Mouse (Mus musculus): ENCODE measurements around the gene Cdh19.

Cdh19 gene

DNA sequence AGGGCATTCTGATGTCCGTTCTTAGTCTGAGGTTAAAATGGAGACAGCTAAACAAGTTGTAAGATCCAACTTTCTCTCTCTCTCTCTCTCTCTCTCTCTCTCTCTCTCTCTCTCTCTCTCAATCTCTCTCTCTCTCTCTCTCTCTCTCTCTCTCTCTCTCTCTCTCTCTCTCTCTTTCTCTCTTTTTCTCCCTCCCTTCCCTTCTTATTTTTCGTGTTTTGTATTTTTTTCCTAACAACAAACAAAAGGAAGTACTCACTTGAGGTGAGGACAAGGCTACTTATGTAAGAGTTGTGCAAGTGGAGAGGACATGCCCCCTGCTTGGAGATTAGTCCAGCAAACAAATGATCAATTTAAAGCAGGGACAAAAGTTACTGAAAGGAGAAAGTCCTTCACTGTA, at the start of gene Cdh19:
Cdh19 (minus strand) TSS at position 101 of the 400 bp plus-strand sequence.
- no peak for DNase-seq (ENCODE audit: low read depth, low spot score)

DNA sequence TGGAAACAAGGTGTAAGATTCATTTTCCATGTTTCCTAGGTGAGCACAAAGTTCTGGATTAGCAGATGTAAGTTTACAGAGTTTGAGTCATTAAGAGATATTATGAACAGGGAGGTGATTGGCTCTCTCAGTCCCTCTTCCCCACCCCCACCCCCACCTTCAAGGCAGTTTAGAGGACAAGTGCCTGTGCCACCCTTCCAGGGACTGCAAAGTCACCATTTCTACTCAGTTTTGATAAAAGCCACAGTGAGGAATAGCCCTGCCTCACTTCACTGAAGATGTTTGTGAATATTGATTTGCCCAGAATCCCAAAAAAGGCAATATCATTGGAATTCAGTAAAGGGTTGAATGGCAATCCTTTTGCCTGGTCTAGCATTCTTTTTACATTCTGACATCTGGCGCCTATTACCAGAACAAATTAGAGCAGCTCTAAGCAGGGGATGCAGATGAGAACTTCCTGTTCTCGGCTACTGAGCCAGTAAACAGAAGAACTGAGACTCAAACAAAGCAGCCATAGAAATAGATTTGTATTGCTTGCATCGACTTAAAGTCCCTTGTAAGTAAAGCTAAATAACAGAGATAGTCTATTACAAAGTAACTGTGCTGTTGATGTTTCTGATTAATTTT, 43.2 kb upstream of the Cdh19 start:
- DNase-seq (ENCODE audit: low read depth, low spot score) = no peak

DNA sequence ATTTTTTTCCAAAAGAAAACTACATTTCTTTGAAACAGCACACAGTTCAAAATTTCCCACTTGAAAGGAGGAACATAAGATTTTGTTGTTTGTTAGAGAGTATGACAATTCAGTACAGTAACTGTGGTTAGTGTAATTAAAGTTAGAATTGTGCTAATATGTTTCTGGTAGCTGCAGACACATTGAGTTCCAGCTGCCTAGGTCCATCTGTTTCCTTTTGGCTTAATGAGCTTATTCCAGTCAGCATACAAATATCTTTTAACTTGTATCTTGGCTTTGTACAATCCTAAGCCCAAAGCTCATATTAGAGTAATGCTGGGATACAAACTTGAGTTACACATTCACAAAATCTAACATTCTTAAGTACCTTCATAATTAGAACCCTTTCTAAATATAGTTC, 40.3 kb upstream of the Cdh19 start:
- DNase-seq (ENCODE audit: low read depth, low spot score) = no peak

DNA sequence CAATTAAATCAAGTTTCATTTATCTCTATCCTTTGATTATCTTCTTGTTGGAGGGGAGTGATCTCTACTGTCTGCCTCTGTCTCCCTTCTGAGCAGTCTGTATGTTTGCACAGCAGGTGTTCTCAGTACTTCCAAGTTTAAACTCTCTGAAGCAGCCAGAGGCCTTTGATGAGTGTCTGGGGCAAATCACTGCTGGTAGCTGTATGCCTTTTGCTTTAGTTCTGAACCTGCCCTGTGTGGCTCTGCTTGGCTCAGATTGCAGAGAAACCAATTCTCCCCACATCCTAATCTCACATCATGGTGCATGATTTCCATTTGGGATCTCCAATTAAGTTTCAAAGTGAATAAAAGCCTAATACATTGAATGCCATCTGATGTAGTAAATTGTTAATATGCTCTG, 12.4 kb upstream of the Cdh19 start:
- no peak for DNase-seq (ENCODE audit: low read depth, low spot score)

DNA sequence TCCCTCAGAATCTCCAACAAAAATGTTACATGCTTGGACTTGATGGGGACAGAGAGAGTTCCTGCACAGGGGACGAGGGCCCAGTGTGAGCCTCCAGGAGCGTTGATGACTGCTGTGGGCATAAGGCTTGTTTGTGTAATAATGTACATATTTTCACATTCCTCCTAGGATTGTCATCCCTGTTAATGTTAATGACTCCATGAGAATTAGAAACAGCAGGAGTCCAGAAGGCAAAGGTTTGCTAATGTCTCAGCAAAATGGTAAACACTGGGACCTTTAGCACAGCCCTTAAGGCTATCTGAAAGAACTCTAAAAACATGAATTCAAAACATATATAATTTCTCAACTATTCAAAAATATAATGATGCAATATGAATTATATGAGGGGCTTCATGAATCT, 8.2 kb downstream of the Cdh19 start:
- DNase-seq (ENCODE audit: low read depth, low spot score) = no peak

DNA sequence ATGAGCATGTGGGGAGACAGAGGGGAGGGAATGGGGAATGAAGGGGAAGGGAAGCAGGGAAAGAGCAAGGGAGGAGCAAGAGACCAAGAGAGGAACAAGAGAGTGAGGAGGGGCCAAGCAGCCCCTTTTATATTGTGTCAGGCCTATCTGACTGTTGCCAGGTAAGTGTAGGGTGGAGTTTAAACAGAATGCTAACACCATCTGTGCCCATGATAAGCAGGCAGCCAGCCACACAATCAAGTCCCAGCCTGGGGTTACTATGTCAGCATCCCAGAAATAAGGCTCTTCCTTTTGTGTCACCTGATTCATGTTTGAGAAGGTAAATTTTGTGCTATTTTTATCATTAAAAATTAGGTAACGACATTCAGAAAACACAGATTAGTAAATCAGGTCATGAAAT, 67.6 kb downstream of the Cdh19 start:
- DNase-seq (ENCODE audit: low read depth, low spot score) = no peak

DNA sequence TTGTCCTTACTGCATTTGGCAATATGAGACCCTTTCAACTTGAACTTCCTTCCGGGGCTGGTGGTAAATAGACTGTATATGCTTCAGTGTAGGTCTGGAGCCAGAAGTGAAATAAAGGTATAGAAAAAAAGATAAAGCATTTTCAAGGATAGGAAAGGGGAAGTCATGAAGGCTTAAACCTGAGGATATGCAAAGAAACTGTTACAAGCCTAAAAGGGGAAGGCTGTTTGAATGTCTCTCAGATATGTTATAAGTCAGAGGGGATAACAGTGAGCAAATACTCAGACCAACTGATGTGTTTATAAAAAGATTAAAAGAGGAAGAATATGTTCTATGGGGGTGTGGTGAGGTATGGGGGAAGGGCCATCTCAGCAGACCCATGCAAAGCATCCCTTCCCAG, 68.2 kb downstream of the Cdh19 start:
- no peak for DNase-seq (ENCODE audit: low read depth, low spot score)

DNA sequence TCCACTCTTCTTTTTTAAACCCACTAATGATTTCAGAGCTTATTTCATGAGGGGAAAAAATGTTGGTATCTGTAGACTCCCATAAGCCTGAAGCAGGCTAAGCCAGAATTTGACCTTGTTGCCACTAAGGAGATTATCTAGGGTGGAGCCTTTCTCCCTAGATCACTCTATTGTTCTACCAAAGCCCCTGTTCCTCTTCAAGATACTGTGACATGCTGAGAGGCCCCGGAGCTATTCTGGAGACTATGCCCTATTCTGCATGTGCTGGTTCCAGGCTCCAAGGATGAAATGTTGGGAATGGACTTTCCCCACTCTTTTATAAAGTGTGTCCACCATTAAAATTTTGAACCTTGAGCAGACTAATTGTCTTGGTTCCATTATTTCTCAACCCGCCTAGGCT, 73.1 kb downstream of the Cdh19 start:
- no peak for DNase-seq (ENCODE audit: low read depth, low spot score)

All from brain, embryonic 18.5 days (tissue).